Mouse (Mus musculus) neural tube, embryonic 15.5 days (tissue): ENCODE data around the gene Eif4a1. TPM values are rescaled to one million over a fixed set of nuclear protein-coding genes. Genes with fewer than 3 reads are reported as not detected.

Experiments used
- ATAC-seq: fragments of 200-750 bp; cut with Nextera tagmentation; 2 replicates; pipeline ENCODE4 v1.8.0; 2017; ENCODE audit warnings: mild to moderate bottlenecking, moderate TSS enrichment, moderate library complexity; ENCODE audit not compliant: low FRiP score
- H3K27ac ChIP-seq: fragments of 300-500 bp; sonication (generic); replicated peaks from 2 replicates; pipeline ENCODE4 v1.5.1; 2015; ENCODE audit warnings: mild to moderate bottlenecking, inconsistent platforms
- H3K27me3 ChIP-seq: fragments of 300-500 bp; sonication (generic); replicated peaks from 2 replicates; pipeline ENCODE4 v1.6.1; 2015; ENCODE audit warnings: inconsistent platforms
- H3K36me3 ChIP-seq: fragments of 300-500 bp; sonication (generic); 2 replicates; pipeline ENCODE4 v1.6.1; 2015; ENCODE audit warnings: inconsistent platforms
- H3K4me1 ChIP-seq: fragments of 300-500 bp; sonication (generic); 2 replicates; pipeline ENCODE4 v1.6.1; 2015; ENCODE audit warnings: inconsistent platforms
- H3K4me2 ChIP-seq: fragments of 300-500 bp; sonication (generic); 2 replicates; pipeline ENCODE4 v1.6.1; 2015; ENCODE audit warnings: inconsistent platforms, mild to moderate bottlenecking, moderate library complexity
- H3K4me3 ChIP-seq: fragments of 300-500 bp; sonication (generic); replicated peaks from 2 replicates; pipeline ENCODE4 v1.5.1; 2015; ENCODE audit warnings: mild to moderate bottlenecking, inconsistent platforms
- H3K9ac ChIP-seq: fragments of 300-500 bp; sonication (generic); replicated peaks from 2 replicates; pipeline ENCODE4 v1.6.1; 2015; ENCODE audit warnings: mild to moderate bottlenecking, inconsistent platforms
- H3K9me3 ChIP-seq: fragments of 300-500 bp; sonication (generic); replicated peaks from 2 replicates; pipeline ENCODE4 v1.6.1; 2016; ENCODE audit warnings: inconsistent platforms
- WGBS: fragments of 180-500 bp; shearing (Covaris S2); methylation state at CpG from one replicate; pipeline ENCODE4 v1.1.7; 2015; ENCODE audit warnings: mixed read lengths; 5-methylcytosine and 5-hydroxymethylcytosine counted together
- polyA plus RNA-seq: library from polyadenylated mRNA; unstranded; fragments of >200 nt; fragmentation: Nextera tagmentation; extraction: Ambion mirVana; gene quantifications from 2 replicates; pipeline ENCODE4 v1.2.1, GENCODE M21; 2015

Gene Eif4a1
- polyA plus RNA-seq, 1 experiment from 2014 or later: 477 TPM

DNA sequence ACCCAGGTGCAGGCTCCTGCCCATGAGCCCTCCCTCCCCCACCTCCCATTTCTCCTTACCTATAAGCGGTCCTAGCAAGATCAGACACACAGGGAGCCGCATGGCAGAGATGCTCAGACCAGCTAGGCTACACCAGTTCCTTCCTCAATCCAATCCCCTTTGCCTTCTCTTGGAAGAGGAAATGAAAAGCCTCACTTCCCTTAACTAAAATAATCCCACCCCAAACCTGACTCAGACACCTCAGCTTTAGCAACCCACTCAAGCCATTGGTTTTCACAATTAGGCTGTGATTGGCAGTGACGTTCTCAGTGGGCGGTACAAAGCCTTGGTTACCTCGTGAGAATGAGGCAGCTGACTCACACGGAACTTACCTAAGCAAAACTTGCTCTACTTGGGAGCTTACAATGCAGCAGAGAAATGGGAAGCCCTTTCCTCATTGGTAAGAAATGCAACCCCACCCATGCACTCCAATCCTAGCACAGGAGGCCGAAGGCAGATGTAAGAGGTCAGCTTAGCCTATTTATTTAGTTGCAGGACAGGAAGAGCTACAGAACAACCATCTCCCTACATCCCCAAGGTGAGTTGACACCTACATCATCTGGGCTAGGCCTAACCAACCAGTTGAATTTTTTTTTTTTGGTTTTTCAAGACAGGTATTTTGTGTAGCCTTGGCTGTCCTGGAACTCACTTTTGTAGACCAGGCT, 6.1 kb downstream of the Eif4a1 start, which contains the start of gene Cd68:
Gene Cd68, minus strand, starts transcription at position 193 of the 704 bp plus-strand sequence.
- ATAC-seq: no peak
- no peaks in the 10 kb centered on the region for H3K9me3 ChIP-seq
- H3K4me1 ChIP-seq: peaks cover 43% of the 10 kb centered on the region
- H3K27ac ChIP-seq: no peak within 1 kb of the TSS
- 39% methylated on average over 7 of the region's 7 CpGs for whole genome bisulfite sequencing
- peaks cover 62% of the 10 kb centered on the region for H3K36me3 ChIP-seq
- no peak within 1 kb of the TSS for H3K4me3 ChIP-seq
- H3K4me2 ChIP-seq: no peak within 1 kb of the TSS
- H3K9ac ChIP-seq: no peak within 1 kb of the TSS
- no peaks in the 10 kb centered on the region for H3K27me3 ChIP-seq

GRCm38 (mm10) chr11:69665457-69665960, 6.7 kb downstream of the Eif4a1 start:
- Histone ChIP-seq H3K9me3 (no peaks in the 10 kb centered on the region), H3K9ac (no peak overlapping the region), H3K4me2 (no peak overlapping the region), H3K4me3 (no peak overlapping the region), H3K27ac (no peak overlapping the region), H3K36me3 (peaks cover 62% of the 10 kb centered on the region), H3K4me1 (peaks cover 44% of the 10 kb centered on the region), H3K27me3 (no peaks in the 10 kb centered on the region)
- 78% methylated on average over 9 of the region's 9 CpGs for WGBS
- no peak for ATAC-seq

GRCm38 (mm10) chr11:69664841-69665240, 7.4 kb downstream of the Eif4a1 start:
- Histone ChIP-seq H3K27ac (no peak overlapping the region), H3K4me3 (no peak overlapping the region), H3K36me3 (peaks cover 61% of the 10 kb centered on the region), H3K4me1 (peaks cover 41% of the 10 kb centered on the region), H3K4me2 (no peak overlapping the region), H3K27me3 (no peaks in the 10 kb centered on the region), H3K9me3 (no peaks in the 10 kb centered on the region), H3K9ac (no peak overlapping the region)
- ATAC-seq: no peak
- WGBS: 94% methylated on average over 7 of the region's 7 CpGs

DNA sequence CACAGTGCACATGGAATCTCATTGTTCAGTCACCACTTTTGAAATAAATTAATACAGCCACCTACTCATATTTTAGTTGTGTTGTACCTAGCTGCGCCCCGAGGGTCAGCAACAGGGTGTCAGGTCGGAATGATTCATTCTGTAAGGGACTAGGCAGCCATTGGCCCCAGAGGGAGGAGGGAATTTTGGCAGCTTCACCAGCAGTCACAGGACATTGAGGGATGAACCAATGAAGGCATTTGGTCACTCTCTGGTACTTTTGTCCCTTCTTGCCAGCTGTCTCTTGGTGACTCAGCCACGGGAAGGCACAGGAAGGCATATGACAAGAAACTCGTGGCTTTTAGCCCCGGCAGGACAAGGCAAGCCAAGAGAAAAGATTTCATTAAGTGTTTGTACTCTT, 8.4 kb downstream of the Eif4a1 start:
- no peaks in the 10 kb centered on the region for H3K9me3 ChIP-seq
- no peak overlapping the region for H3K9ac ChIP-seq
- peaks cover 58% of the 10 kb centered on the region for H3K36me3 ChIP-seq
- no peaks in the 10 kb centered on the region for H3K27me3 ChIP-seq
- no peak overlapping the region for H3K4me2 ChIP-seq
- no peak for ATAC-seq
- no peak overlapping the region for H3K4me3 ChIP-seq
- 83% methylated on average over 6 of the region's 6 CpGs for WGBS
- H3K4me1 ChIP-seq: peaks cover 31% of the 10 kb centered on the region
- peak overlapping the region; percentile 97; the same call in 1 of the 2 replicates for H3K27ac ChIP-seq

GRCm38 (mm10) chr11:69662967-69663671, 9.1 kb downstream of the Eif4a1 start:
- peak overlapping the region; percentile 97 for H3K27ac ChIP-seq
- H3K4me1 ChIP-seq: peaks cover 28% of the 10 kb centered on the region
- H3K27me3 ChIP-seq: no peaks in the 10 kb centered on the region
- peak overlapping the region; percentile 61 for H3K9ac ChIP-seq
- ATAC-seq: peak; percentile 22
- WGBS: 68% methylated on average over 13 of the region's 13 CpGs
- H3K4me2 ChIP-seq: peak overlapping the region; percentile 65
- H3K36me3 ChIP-seq: peaks cover 58% of the 10 kb centered on the region
- H3K9me3 ChIP-seq: no peaks in the 10 kb centered on the region
- H3K4me3 ChIP-seq: peak overlapping the region; percentile 66

DNA sequence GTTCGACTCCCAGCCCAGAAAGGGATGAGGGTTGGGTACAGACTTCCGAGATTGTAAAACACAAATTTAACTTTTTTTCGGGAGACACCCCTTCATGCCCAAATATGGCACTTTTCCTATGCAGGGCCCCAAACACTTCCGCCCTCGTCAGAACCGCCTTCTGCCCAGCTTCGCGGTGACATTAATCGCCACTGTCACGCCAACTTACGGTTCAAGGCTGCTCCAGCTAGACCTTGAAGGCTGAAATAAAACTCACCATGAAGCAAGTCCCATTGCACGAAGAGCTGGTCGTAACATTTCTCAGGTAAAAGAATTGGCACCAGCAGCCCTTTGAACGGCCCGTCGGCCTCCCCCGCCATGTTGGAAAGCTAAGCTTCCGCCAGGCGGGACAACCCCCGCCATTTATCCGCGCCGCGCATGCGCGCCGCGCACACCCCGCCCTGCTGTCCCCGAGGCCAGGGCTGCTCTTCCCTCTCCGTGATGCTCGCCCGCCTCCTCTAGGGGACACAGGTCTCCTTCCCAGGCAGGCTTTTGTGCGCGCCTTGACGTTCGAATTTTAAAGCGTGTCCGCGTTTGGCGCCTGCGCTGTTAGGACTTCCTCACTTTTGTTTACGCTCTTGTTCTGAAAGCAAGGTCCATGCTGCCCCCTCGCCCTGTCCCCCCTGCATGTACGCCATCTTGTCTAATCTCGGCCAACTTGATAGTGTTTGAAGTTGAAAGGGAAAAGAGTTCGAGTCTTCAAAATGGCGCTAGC, 9.8 kb downstream of the Eif4a1 start, which contains the start of gene Mpdu1:
Gene Mpdu1, minus strand, starts transcription at position 430 of the 754 bp plus-strand sequence.
- peaks cover 58% of the 10 kb centered on the region for H3K36me3 ChIP-seq
- H3K4me2 ChIP-seq: peak within 1 kb of the TSS; percentile 65
- no peaks in the 10 kb centered on the region for H3K9me3 ChIP-seq
- ATAC-seq: peak; percentile 95
- no peaks in the 10 kb centered on the region for H3K27me3 ChIP-seq
- H3K4me1 ChIP-seq: peaks cover 28% of the 10 kb centered on the region
- under 1% methylated on average over 48 of the region's 48 CpGs for WGBS
- peak within 1 kb of the TSS; percentile 97 for H3K27ac ChIP-seq
- peak within 1 kb of the TSS; percentile 61 for H3K9ac ChIP-seq
- peak within 1 kb of the TSS; percentile 66 for H3K4me3 ChIP-seq

GRCm38 (mm10) chr11:69661221-69661881, 10.9 kb downstream of the Eif4a1 start:
- H3K4me1 ChIP-seq: peaks cover 35% of the 10 kb centered on the region
- peak overlapping the region; percentile 66 for H3K4me3 ChIP-seq
- 76% methylated on average over 3 of the region's 3 CpGs for WGBS
- peaks cover 59% of the 10 kb centered on the region for H3K36me3 ChIP-seq
- peak overlapping the region; percentile 65 for H3K4me2 ChIP-seq
- H3K9me3 ChIP-seq: no peaks in the 10 kb centered on the region
- ATAC-seq: no peak
- peak overlapping the region; percentile 97; the same call in 1 of the 2 replicates for H3K27ac ChIP-seq
- peak overlapping the region; percentile 61 for H3K9ac ChIP-seq
- no peaks in the 10 kb centered on the region for H3K27me3 ChIP-seq

DNA sequence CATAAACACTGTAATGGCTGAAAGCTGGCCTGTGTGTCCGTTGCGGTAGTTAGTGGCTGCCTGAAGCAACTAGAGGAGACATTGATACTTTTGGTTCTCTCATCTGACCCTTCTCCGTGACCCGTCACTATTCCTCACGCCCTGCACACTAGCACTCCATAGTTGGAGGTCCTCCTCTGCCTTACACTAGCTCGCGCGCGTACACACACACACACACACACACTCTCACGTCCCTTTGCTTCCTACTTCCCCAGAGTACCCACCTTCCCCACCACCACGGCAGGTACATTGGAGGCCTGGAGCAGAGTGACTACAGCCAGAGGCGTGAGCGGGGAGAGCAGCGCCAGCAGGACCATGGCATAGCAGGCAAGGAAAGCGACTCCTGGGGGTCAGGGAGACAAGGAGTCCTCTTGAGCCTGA, 14.8 kb downstream of the Eif4a1 start:
- Histone ChIP-seq H3K9ac (no peak overlapping the region), H3K36me3 (peaks cover 52% of the 10 kb centered on the region), H3K4me1 (peaks cover 35% of the 10 kb centered on the region), H3K4me2 (no peak overlapping the region), H3K9me3 (no peaks in the 10 kb centered on the region), H3K4me3 (no peak overlapping the region), H3K27me3 (no peaks in the 10 kb centered on the region), H3K27ac (no peak overlapping the region)
- WGBS: 87% methylated on average over 15 of the region's 15 CpGs
- ATAC-seq: no peak

- Histone ChIP-seq H3K27me3 (no peaks in the 10 kb centered on the region), H3K4me3 (no peak overlapping the region), H3K9ac (no peak overlapping the region), H3K9me3 (no peaks in the 10 kb centered on the region), H3K36me3 (peaks cover 59% of the 10 kb centered on the region), H3K4me2 (no peak overlapping the region), H3K27ac (no peak overlapping the region), H3K4me1 (peaks cover 34% of the 10 kb centered on the region)
- ATAC-seq: no peak
- WGBS: 81% methylated on average over 10 of the region's 10 CpGs
These were observed 15.4 kb downstream of the Eif4a1 start for GRCm38 (mm10) chr11:69656617-69657461.

DNA sequence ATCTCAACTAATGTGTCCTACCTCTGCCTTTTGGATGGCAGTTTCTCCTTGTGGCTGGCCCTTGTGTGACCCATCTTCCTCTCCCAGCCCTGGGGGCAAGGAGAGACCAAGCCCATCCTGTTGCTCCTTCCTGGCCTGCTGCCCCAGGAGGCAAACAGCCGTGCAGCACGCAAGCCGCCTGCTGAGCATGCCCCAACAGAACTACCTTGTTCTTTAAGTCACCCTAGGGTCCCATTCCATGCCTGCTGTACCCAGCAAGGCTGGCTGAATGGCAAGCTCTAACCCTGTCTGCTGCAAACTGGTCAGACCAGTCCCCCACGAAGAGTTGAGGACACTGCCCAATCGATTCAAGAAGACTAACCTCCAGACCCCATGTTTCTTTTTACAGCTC, 16.2 kb downstream of the Eif4a1 start:
- Histone ChIP-seq H3K36me3 (peaks cover 67% of the 10 kb centered on the region), H3K4me3 (no peak overlapping the region), H3K4me1 (peaks cover 26% of the 10 kb centered on the region), H3K27ac (no peak overlapping the region), H3K4me2 (0 out of 2 replicates have a peak overlapping the region, but pooled peaks have one; percentile 15), H3K27me3 (no peaks in the 10 kb centered on the region), H3K9me3 (no peaks in the 10 kb centered on the region), H3K9ac (no peak overlapping the region)
- 71% methylated on average over 5 of the region's 5 CpGs for WGBS
- ATAC-seq: no peak
